Mouse (Mus musculus): ENCODE results near the gene Ap2a2.

DNA sequence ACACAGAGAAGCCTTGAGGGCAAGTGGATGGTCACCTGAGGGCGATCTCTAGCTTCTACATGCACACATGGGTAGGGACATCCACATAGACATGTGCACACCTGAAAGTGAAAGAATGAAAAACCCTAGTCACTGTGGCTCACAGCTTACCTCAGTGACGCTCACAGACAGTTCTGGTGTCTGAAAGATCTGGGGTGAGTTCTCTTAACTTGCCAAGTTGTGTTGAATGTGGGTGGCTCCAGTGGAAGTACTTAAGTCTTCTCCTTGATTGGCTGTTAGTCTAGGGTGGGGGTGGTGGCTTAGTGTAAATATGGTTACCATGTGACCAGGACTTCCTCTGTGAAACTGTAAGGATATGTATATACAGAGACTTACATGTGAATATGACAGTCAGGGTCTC is 17.0 kb downstream of the Ap2a2 start:
- TF ChIP-seq CTCF (IDR thresholded peaks at IDR 0.05; ENCODE audit: low read depth) (no peak), EP300 (optimal IDR thresholded peaks at IDR 0.05) (no peak)
